Mouse (Mus musculus) limb, embryonic 14.5 days (tissue): ENCODE results near the gene Serinc2. TPM values are rescaled to one million over a fixed set of nuclear protein-coding genes. Genes with fewer than 3 reads are reported as not detected.

ENCODE experiments used
- ATAC-seq: fragments of 200-750 bp; cut with Nextera tagmentation; 2 replicates; pipeline ENCODE4 v1.8.0; 2017; ENCODE audit warnings: low read depth, moderate number of reproducible peaks, moderate TSS enrichment; ENCODE audit not compliant: low FRiP score
- DNase-seq: peaks from one replicate; pipeline ENCODE4 v3.0.0-alpha.2; 2015; ENCODE audit warnings: low spot score
- H3K27ac ChIP-seq: fragments of 300-500 bp; sonication (generic); replicated peaks from 2 replicates; pipeline ENCODE4 v1.5.1; 2014; ENCODE audit warnings: low read depth, mild to moderate bottlenecking, low read length, moderate library complexity, mixed read lengths
- H3K27me3 ChIP-seq: fragments of 300-500 bp; sonication (generic); 2 replicates; pipeline ENCODE4 v1.6.1; 2014; ENCODE audit warnings: low read length, mixed read lengths; ENCODE audit not compliant: control insufficient read depth, insufficient read depth
- H3K36me3 ChIP-seq: fragments of 300-500 bp; sonication (generic); 2 replicates; pipeline ENCODE4 v1.6.1; 2014; ENCODE audit warnings: mild to moderate bottlenecking, low read length, moderate library complexity, mixed read lengths; ENCODE audit not compliant: control insufficient read depth, insufficient read depth
- H3K4me1 ChIP-seq: fragments of 300-500 bp; sonication (generic); 2 replicates; pipeline ENCODE4 v1.6.1; 2014; ENCODE audit warnings: antibody characterized with exemption, low read length, mixed read lengths; ENCODE audit not compliant: control insufficient read depth, insufficient read depth
- H3K4me2 ChIP-seq: fragments of 300-500 bp; sonication (generic); replicated peaks from 2 replicates; pipeline ENCODE4 v1.6.1; 2014; ENCODE audit warnings: low read depth, mild to moderate bottlenecking, low read length, moderate library complexity; ENCODE audit not compliant: severe bottlenecking
- H3K4me3 ChIP-seq: fragments of 300-500 bp; sonication (generic); replicated peaks from 2 replicates; pipeline ENCODE4 v1.5.1; 2014; ENCODE audit warnings: low read length
- H3K9ac ChIP-seq: fragments of 300-500 bp; sonication (generic); 2 replicates; pipeline ENCODE4 v1.6.1; 2014; ENCODE audit warnings: mild to moderate bottlenecking, low read depth, low read length, moderate library complexity; ENCODE audit not compliant: severe bottlenecking
- H3K9me3 ChIP-seq: fragments of 300-500 bp; sonication (generic); 2 replicates; pipeline ENCODE4 v1.6.1; 2016; ENCODE audit warnings: low read length; ENCODE audit not compliant: control insufficient read depth
- POLR2A ChIP-seq: fragments of 200-500 bp; IDR thresholded peaks from 2 replicates; pipeline ENCODE4 v1.8.0; 2012; ENCODE audit warnings: inconsistent platforms, mild to moderate bottlenecking, moderate library complexity, borderline replicate concordance; ENCODE audit not compliant: insufficient read depth, insufficient read length; ENCODE audit errors: extremely low read depth
- WGBS: fragments of 180-500 bp; shearing (Covaris S2); extraction: QIAGEN DNeasy Blood & Tissue Kit; methylation state at CpG from one replicate; pipeline ENCODE4 v1.1.7; 2014; 5-methylcytosine and 5-hydroxymethylcytosine counted together
- polyA plus RNA-seq, 2 experiments: library from polyadenylated mRNA; depleted of rRNA in 1 of 2; stranded (reverse) in 1 of 2; unstranded in 1 of 2; fragments of >200 nt; fragmentation: Nextera tagmentation in 1 of 2; extraction: Ambion mirVana in 1 of 2; gene quantifications; 2 replicates each; pipeline versions ENCODE4 v1.2.1 to v1.2.3; 2012 to 2014

The Serinc2 gene
- polyA plus RNA-seq, 2 experiments = 150 to 161 TPM

GRCm38 (mm10) chr4:130289824-130290223 is 10.8 kb upstream of the Serinc2 start:
- Histone ChIP-seq H3K9ac (no peak overlapping the region), H3K27ac (no peak overlapping the region), H3K4me1 (no peaks in the 10 kb centered on the region), H3K4me3 (no peak overlapping the region), H3K36me3 (no peaks in the 10 kb centered on the region), H3K9me3 (no peaks in the 10 kb centered on the region), H3K4me2 (no peak overlapping the region), H3K27me3 (no peaks in the 10 kb centered on the region)
- ATAC-seq = no peak
- DNase-seq = no peak
- WGBS = 60% methylated on average over 3 of the region's 3 CpGs
- TF ChIP-seq POLR2A = no peak

- H3K36me3 ChIP-seq = no peaks in the 10 kb centered on the region
- H3K9me3 ChIP-seq = no peaks in the 10 kb centered on the region
- H3K4me3 ChIP-seq = no peak overlapping the region
- no peak overlapping the region for H3K9ac ChIP-seq
- no peak for TF ChIP-seq POLR2A
- no peak for ATAC-seq
- H3K27me3 ChIP-seq = no peaks in the 10 kb centered on the region
- no peak for DNase-seq
- H3K4me1 ChIP-seq = no peaks in the 10 kb centered on the region
- H3K27ac ChIP-seq = no peak overlapping the region
- 38% methylated on average over 3 of the region's 3 CpGs for WGBS
- no peak overlapping the region for H3K4me2 ChIP-seq
Observed at GRCm38 (mm10) chr4:130286531-130286930, 7.5 kb upstream of the Serinc2 start.

- 88% methylated on average over 9 of the region's 9 CpGs for WGBS
- no peaks in the 10 kb centered on the region for H3K36me3 ChIP-seq
- DNase-seq = no peak
- no peak for ATAC-seq
- H3K27ac ChIP-seq = no peak overlapping the region
- H3K4me1 ChIP-seq = no peaks in the 10 kb centered on the region
- no peak overlapping the region for H3K9ac ChIP-seq
- H3K4me2 ChIP-seq = no peak overlapping the region
- no peak overlapping the region for H3K4me3 ChIP-seq
- H3K9me3 ChIP-seq = no peaks in the 10 kb centered on the region
- no peak for TF ChIP-seq POLR2A
- H3K27me3 ChIP-seq = no peaks in the 10 kb centered on the region
Observed at GRCm38 (mm10) chr4:130283826-130284225, 4.8 kb upstream of the Serinc2 start.

GRCm38 (mm10) chr4:130282856-130283255 is 3.9 kb upstream of the Serinc2 start:
- ATAC-seq (peak; percentile 75; the same call in 1 of the 2 replicates), DNase-seq (peak; percentile 67)
- Histone ChIP-seq H3K4me1 (no peaks in the 10 kb centered on the region), H3K4me2 (no peak overlapping the region), H3K4me3 (no peak overlapping the region), H3K36me3 (no peaks in the 10 kb centered on the region), H3K27me3 (no peaks in the 10 kb centered on the region), H3K27ac (no peak overlapping the region), H3K9ac (no peak overlapping the region), H3K9me3 (no peaks in the 10 kb centered on the region)
- TF ChIP-seq POLR2A = no peak
- 53% methylated on average over 5 of the region's 5 CpGs for WGBS

GRCm38 (mm10) chr4:130276573-130277176 is 2.3 kb downstream of the Serinc2 start:
- Histone ChIP-seq H3K9ac (no peak overlapping the region), H3K36me3 (peaks cover 2% of the 10 kb centered on the region; the same call in 1 of the 2 replicates), H3K4me2 (no peak overlapping the region), H3K27ac (no peak overlapping the region), H3K9me3 (no peaks in the 10 kb centered on the region), H3K4me3 (no peak overlapping the region), H3K27me3 (no peaks in the 10 kb centered on the region), H3K4me1 (peaks cover 10% of the 10 kb centered on the region; the same call in 1 of the 2 replicates)
- no peak for DNase-seq
- 64% methylated on average over 7 of the region's 7 CpGs for WGBS
- no peak for ATAC-seq
- no peak for TF ChIP-seq POLR2A
